Mouse (Mus musculus): ENCODE data around the gene D6Wsu163e.

The D6Wsu163e gene

DNA sequence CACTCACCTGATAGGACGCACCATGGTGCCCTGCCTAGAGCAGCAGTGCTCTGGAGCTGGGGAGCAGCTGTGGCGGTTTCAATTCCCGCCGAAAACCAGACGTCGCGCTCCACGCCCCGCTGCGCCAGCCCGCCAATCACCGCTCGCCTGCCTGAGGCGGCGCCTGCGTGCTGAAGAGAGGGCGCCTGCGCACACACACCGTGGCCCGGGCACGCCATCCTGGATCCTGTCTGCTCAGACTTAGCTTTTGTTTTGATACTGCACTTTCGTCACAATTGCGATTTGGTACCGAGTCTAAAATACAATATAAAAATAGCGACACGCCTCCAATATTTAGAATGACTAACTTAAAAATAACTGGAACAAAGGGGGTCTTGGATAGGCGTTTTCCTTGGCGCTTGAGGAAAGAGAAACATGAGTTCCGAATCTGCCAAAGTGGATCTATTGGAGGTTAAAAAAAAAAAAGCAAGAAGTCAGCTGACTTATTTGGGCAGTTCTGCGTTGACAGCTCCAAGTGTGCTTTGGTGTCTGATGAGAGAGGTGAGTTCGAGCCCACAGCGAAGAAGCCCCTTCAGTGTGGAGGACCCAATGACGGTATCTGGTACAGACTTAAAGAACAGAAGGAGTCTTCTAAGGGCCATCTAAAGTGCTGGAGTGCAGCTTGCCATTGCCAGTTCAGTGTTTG lies at the start of gene D6Wsu163e, which contains the start of gene Rad51ap1:
Gene D6Wsu163e, plus strand, starts transcription at position 476 of the 685 bp plus-strand sequence.
Gene Rad51ap1, minus strand, starts transcription at position 101 of the 685 bp plus-strand sequence.
- DNase-seq (ENCODE audit: low spot score) = peak; percentile 96

DNA sequence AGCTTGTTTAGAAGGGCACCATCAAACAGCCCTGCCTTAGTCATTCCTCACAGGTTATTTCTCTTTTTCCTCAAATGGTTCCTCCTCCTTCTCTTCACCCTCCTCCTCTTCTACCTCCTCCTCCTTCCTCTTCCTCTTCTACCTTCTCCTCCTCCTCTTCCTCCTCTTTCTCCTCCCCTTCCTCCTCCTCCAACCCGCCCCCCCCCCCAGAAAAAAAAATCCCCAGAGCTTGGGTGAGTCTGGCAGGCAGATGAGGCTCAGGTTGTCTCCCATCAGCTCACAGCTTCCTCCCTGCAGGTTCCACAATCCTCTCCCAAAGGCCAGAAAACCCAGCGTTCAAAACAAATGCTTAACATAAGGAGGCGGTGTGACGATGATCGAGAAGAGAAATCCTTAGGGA lies 32.4 kb upstream of the D6Wsu163e start:
- no peak for DNase-seq (ENCODE audit: low spot score)

DNA sequence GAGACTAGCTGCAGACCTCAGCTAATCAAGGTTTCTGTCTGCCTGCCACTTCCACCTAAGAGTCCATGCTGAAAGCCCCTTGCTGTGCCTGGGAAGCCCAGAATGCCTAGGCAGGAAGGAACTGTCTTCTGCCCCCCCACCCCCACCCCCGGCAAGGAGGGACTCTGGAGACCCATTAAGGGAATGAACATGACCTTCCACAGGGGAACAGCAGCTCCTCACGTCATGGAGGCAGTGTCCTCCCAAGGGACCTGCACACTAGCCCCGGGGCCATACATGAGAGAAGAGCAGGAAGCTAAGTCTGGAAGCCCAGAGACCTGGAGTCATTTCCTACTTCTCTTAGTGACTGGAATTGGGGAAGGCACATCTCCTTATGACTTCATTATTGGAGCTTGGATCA lies 31.9 kb upstream of the D6Wsu163e start:
- no peak for DNase-seq (ENCODE audit: low spot score)

DNA sequence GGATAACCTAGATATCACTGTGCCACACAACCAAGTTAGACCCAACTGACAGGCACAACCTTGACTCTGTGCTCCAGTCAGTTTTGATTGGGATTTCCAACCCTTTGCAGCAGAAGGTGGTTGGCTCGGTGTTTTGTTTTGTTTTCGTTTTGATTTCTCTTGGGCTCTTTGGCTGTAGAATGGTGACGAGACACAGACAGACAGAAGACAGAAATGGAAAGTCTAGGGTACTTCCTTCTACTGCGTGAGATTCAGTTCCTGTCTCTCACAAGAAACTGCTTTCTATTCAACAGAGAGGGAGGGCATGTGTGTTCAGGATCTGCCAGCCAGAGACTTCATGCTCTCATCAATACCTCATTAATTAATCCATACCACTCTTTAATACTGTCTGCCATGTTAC lies 29.0 kb upstream of the D6Wsu163e start:
- peak; percentile 11 for DNase-seq (ENCODE audit: low spot score)

DNA sequence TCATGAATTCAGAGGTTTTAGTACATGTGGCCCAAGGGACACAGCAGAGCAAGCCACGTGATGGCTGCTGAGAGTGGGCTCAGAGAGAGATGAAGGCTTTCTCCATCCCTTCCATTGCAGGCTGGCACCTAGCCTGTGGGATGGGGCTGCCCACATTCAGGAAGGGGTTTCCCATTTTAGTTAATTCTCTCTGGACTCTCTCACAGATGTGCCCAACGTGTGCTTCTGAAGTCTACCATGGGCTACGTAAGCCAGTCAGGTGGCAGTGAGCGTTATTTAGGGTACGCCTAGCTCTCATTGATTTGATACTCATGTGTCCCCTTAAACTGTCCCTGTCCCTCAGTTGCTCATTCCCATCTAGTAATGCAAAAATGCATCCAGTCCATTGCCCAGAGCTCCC lies 24.8 kb upstream of the D6Wsu163e start:
- no peak for DNase-seq (ENCODE audit: low spot score)

DNA sequence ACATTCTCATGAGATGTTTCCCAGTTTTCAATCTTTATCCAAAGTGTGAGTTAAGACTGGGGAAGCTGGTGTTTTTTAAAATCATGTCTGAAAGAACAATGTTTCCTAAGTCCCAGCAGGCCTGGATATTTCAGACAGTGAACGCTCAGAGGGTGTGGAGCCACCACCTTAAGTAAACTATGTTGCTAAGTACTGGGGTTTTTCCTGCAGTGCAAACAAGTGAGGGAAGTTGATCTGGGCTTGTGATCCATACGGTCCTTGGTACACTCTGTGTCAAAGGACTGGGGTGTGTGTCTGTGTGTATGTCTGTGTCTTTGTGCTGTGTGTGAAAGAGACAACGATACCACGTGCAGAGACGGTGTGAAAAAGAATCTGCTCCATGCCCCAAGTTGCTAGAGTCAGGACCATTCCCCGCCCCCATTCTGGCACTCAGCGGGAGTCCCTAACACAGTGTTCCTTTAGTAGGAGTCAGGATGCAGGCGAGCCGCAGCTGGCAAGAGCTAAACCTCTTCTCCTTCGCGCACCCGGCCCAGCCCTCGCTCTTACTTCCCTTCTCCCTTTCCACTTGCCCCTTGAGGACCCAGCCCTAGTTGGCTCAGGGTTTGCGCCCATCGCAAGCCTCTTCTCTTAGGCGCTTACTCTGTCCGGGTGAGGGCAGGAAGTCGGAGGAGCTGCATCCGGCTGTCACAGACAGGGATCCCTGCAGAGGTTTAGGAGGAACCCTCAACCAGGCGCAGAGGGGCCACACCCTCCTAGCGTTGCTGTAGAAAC lies 18.5 kb upstream of the D6Wsu163e start, which contains the start of gene Dyrk4:
Gene Dyrk4, minus strand, starts transcription at position 729 of the 771 bp plus-strand sequence.
- DNase-seq (ENCODE audit: low spot score) = peak; percentile 32

DNA sequence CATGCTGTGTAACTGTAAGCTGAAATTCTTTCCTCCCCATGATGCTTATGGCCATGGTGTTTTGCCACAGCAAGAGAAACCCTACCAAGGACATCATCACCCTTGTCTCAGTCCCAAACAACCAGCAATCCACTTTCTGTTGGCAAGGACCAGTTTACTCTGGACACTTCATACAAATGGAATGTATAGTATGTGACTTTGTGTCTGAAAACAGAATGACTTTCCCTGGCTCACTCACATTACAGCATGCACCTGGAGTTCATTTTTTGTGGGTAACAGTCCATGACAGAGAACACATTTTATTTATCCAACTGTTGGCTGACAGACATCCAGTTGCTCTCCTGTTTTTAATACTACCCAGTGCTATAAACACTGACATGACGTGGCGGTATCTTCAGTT lies 6.9 kb upstream of the D6Wsu163e start:
- DNase-seq (ENCODE audit: low spot score) = no peak

DNA sequence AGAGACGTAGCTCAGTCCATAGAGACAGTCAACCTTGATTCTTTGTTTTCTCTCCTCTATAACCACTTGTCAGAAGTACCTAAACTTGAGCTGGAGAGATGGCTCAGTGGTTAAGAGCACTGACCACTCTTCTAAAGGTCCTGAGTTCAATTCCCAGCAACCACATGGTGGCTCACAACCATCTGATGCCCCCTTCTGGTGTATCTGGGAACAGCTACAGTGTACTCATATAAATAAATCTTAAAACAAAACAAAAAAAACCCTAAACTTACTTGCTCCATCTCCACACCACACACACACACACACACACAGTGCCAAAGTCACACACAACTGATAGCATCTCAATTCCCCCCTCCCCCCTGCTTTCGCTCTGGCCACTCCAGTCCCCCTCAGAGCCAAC lies 1.7 kb upstream of the D6Wsu163e start:
- DNase-seq (ENCODE audit: low spot score) = peak; percentile 20

DNA sequence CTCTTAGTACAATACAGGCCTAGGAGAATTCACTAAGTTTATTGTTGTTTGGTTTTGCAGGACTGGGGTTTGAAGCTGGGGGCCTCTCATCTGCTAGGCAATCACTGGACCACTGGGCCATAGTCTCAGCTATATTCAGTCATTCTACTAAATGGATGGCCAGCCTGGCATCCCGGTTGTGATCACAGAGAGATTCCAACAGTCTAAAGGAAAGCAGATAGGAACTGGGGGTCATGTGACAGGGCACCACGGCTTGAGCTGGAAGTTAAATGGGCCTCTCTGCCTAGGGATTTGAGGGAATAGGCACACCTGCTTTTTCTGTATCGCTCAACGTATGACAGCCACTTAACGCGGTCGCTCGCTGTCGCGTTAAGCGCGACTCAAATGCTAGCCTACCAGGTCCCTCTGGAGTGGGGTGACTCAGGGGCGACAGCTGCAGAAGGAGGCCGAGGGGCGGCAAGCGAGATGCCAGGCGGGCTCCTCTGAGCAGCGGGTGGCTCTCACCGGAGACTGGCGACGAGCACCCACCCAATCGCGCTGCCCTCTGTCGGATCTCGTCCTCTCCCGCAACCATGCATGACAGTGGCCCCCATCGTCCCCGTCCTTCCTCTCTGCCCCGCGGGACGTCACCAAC lies 792 bp upstream of the D6Wsu163e start:
- DNase-seq (ENCODE audit: low spot score) = no peak

DNA sequence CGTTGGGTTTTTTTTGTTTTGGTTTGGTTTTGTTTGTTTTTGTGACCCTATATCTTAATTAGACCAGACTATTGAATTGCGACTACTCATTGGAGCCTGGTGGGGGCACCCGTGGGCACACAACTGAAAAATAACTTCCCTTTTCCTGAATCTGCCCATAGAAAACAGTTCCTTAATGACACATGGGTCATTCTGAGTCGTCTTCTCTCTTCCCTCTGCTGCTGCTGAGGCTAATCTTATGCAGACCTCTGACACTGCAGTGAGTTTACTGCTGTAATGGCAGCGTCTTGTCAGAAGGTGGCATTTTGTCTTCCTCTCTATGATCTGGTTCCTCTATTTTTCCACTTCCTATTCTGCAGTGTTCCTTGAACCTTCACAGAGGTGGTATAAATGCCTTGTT lies 689 bp downstream of the D6Wsu163e start:
- no peak for DNase-seq (ENCODE audit: low spot score)

DNA sequence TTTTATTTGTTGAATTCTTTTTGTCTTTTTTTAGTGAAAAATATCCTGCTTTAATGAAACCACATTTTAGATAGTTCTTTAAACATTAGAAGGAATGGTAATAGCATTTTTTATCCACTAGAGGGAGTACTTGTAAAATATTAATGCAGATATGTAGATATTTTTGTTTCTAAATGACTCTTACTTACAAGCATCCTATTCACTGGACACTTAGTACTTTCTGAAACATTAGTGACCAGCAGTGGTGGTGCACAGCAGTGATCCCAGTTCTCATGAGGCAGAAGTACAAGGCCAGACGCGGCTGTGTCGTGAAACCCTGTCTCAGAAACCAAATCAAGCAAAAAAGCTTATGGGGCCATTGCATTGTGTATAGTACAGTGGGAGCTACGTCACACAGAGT lies 8.6 kb downstream of the D6Wsu163e start:
- no peak for DNase-seq (ENCODE audit: low spot score)

DNA sequence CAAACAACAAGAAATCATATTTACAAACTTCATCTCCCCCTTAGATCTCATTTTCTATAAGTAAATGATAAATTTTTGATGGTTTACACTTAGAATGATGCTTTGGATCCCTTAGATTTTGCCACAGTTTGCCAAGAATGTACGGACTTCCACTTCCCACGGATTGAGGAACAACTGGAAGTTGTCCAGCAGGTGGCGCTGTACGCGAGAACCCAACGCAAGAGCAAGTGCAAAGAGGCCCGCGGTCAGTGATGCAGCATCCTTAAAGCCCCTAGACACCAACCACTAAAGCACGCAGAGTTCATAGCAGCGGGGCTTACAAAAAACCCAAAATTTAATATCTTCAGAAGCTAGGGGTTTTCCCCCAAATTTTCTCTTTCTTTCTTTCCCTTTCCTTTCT lies 16.0 kb downstream of the D6Wsu163e start:
- peak; percentile 79 for DNase-seq (ENCODE audit: low spot score)

DNA sequence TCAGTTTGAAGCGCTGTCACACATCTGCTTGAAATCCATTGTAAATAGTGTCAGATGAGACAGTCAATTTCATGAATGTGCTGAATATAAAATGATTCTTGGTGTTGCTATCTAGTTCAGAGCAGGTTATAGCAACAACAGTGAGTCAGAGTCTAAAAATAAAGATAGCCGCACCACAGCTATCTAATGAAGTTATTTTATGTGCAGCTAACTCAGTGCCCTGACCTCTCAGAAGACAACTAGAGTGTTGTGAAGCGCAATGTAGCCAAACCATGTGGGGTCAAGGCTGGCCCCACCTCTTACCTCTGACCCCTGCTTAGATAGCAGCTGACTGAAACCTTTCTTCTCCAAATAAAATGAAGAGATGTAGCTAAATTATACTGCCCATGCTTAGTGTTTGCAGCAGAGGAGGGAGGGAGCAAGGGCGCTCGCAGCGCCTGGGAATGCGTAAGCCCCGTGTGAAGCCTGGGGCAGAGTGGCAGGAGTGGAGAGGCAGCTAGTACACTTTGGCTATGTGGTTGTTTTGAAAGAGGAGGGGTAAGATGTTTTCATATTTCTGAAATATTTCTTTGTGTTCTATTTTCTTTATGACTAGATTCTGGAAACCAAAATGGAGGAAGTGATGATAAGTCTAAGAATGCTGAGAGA lies 21.7 kb downstream of the D6Wsu163e start:
- DNase-seq (ENCODE audit: low spot score) = no peak

DNA sequence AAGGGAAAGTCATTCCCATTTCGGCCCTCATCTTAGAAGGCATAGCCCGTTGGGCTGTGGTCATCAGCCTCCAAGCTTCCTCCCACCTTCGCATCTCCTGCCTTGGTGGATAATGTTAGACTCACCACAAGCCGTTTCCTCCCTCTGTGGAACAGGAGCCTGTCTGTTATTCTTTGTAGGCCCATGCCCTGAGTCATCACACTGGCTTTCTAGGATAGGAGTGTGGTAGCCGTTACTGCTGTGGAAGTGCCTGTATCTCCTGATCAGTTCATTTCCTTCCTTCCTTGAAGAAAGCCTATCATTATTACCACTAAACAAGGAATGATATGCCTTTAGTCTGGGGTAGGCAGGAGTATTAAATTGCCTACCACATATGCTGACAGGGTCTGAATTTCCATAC lies 22.9 kb downstream of the D6Wsu163e start:
- no peak for DNase-seq (ENCODE audit: low spot score)

DNA sequence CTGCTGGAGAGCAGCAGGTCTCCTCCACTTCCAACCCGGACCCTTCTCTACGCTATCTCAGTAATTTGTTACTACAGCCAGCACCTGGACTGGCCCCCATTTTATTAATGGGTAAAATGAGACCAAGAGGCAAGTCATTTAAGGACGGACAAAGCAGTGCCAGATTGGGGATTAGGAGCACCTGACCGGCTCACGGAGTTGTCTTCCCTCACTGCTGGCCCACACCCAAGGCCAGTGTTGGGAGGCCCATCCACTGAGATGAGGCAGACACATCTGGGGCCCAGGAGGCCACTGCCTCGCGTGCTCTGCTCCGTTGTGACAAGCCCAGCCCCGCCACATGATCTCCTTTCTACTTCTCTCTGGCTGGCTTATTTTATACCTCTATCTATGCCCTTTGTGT lies 23.7 kb downstream of the D6Wsu163e start:
- DNase-seq (ENCODE audit: low spot score) = no peak

DNA sequence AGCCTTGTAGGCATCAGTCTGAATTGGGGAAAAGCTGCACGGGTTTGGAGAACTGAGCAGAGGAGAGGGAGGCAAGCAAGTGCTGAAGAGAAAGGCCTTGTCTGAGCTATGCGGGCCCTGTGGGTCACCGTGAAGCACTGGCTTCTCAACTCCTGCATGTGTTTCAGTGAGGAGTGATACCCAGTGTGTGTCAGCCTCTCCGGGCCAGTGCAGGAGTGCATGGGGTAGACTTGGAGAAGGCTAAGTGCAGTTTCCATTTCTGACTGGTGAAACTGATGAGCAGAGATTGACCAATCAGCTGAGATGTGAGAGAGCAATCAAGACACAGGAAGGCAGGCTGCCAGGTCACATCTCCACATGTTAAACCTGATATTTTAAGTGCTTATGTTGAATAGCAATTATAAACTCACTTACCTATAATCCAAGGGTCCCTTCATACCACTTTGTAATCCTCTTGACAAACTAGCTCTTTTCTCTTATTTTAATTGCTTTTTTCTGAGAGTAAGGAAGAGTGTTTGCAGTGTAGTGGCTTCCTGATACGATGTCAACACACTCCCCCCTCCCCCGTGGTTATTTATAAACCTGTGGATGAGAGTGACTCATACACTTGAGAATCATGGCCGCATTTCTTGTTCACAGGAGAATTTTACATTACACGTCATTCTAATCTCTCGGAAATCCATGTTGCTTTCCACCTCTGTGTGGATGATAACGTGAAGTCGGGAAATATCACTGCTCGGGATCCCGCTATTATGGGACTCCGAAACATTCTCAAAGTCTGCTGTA lies 26.7 kb downstream of the D6Wsu163e start:
- DNase-seq (ENCODE audit: low spot score) = no peak

DNA sequence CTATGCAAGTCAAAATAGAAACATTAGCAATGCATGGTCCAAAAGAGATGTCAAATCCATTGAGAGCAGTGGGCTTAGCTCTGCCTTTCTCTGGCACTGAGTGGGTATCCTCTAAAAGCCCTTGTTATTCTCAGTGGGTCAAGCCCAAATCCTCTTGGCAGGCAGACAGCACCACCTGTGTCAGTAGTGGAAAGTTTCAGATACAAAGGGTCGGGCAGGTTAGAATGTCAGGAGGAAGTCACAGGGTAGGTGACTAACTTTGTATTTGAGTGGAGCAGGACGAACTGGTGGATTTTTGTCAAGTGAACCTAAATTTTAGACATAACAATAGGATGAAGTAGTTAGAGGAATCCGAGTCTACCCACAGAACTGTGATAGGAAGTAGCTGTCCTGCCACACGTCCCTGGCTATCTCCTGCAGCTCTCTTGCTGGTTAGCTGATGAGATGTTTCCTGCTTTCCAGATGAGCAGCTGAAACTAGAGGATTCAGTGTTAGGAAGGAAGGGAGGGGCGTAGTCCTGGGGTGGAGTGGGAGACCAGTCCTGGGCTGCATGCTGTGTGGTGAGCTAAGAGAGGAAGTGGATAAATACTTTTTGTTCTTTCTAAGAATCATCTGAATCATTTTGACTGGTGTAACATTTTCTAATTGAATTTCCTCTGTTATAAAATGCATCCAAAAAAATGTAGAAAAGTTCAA lies 41.9 kb downstream of the D6Wsu163e start:
- no peak for DNase-seq (ENCODE audit: low spot score)

DNA sequence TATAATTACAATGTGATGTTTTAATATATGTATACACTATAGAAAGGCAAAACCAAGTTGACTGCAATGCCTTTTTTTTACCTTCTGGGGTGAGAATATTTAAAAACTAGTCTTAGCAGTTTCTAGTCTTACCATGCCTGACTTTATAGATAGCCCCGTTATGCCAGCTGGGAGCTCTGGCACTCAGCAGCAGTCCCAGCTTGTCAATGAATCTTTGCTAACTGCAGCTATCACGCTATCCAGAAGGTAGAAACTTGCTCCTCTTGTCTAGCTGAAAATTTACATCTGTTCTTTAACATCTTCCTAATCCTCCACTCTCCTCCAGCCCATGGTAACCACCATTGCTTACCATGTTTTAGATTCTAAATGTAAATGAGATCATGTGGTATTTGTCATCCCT lies 53.9 kb downstream of the D6Wsu163e start:
- no peak for DNase-seq (ENCODE audit: low spot score)

DNA sequence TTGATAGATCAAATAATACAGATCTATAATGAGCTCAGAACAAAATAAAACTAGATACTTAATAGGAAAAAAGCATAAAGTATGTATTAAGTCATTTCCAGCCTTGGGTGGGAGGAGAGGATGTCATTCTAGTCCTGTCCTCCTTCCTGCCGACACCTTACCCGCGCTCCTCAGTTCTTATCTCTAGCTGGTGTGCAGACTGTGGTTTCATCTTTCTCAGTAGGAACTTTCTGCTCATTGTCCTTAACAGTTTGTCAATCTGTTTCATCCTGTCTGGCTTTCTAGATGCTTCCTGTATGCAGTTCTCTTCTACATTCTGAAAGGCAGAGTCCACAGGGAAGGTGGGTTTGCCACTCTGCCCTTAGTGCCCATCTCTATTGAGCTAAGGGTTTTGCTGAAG lies 55.7 kb downstream of the D6Wsu163e start:
- DNase-seq (ENCODE audit: low spot score) = no peak

DNA sequence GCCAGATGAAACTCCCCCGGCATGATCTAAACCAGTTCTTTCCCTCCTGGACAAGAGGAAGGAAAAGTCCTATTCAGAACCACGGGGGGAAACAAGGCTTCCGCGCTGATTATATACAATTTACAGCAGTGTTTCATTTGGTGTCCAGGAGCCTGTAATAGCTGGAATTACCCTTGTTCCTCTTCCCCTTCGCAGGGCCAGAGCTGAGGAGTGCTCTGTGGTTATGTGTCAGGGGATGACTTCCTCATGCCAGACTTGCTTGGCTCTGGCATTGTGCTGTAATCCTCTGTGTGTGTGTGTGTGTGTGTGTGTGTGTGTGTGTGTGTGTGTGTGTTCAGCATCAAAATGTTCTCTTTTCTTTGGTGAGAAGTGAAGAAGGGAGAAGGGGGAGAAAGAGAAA lies 56.6 kb downstream of the D6Wsu163e start:
- peak; percentile 9 for DNase-seq (ENCODE audit: low spot score)

DNA sequence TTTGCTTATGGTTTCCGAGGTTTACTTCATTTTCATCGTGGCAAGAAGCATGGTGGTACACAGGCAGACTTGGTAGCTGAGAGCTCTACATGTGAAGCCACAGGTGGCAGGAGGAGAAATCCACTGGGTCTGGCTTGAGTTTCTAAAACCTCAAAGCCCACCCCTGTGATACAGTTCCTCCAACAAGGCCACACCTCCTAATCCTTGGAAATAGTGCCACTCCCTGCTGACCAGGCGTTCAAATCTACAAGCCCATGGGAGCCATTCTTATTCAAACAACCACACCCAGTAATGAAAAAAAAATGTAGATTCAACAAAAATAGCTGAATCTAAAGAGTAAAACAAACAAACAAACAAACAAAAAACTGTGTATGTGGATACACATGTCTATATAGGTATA lies 65.9 kb downstream of the D6Wsu163e start:
- no peak for DNase-seq (ENCODE audit: low spot score)

Measured in layer of hippocampus, adult 11-12 months (tissue).